Mouse (Mus musculus) small intestine, adult 2 months (tissue): ENCODE data around the gene Fosl1. TPM values are rescaled to one million over a fixed set of nuclear protein-coding genes. Genes with fewer than 3 reads are reported as not detected.

Source experiments
- H3K27ac ChIP-seq: fragments of 200-500 bp; 2 replicates; pipeline ENCODE4 v1.5.1; 2012; ENCODE audit warnings: low read depth, low read length, control low read depth, inconsistent platforms; ENCODE audit not compliant: insufficient read depth
- H3K27me3 ChIP-seq: fragments of 200-500 bp; 2 replicates; pipeline ENCODE4 v1.6.1; 2012; ENCODE audit warnings: mild to moderate bottlenecking, moderate library complexity, low read length, inconsistent platforms; ENCODE audit not compliant: control insufficient read depth, insufficient read depth
- H3K36me3 ChIP-seq: fragments of 200-500 bp; 2 replicates; pipeline ENCODE4 v1.6.1; 2012; ENCODE audit warnings: mild to moderate bottlenecking, low read length, control low read depth, inconsistent platforms; ENCODE audit not compliant: control insufficient read depth, insufficient read depth
- H3K4me1 ChIP-seq: fragments of 200-500 bp; 2 replicates; pipeline ENCODE4 v1.6.1; 2012; ENCODE audit warnings: low read length, inconsistent platforms, mixed read lengths; ENCODE audit not compliant: control insufficient read depth, insufficient read depth, insufficient read length
- H3K4me3 ChIP-seq: fragments of 200-500 bp; 2 replicates; pipeline ENCODE4 v1.5.1; 2012; ENCODE audit warnings: low read depth, mild to moderate bottlenecking, control low read depth, inconsistent platforms, low read length, moderate library complexity
- CTCF ChIP-seq: fragments of 200-500 bp; IDR thresholded peaks from 2 replicates; pipeline ENCODE4 v1.5.1; 2012; ENCODE audit warnings: low read depth, mild to moderate bottlenecking, control low read depth, inconsistent platforms, low read length, moderate library complexity, mixed read lengths; ENCODE audit not compliant: insufficient replicate concordance, insufficient read length; ENCODE audit errors: extremely low read depth
- POLR2A ChIP-seq: fragments of 200-500 bp; IDR thresholded peaks from 2 replicates; pipeline ENCODE4 v1.6.1; 2012; ENCODE audit warnings: low read depth, mild to moderate bottlenecking, control low read depth, inconsistent platforms, low read length, moderate library complexity
- WGBS: fragments of 180-500 bp; shearing (Covaris S2); methylation state at CpG from one replicate; pipeline ENCODE4 v1.1.7; 2018; 5-methylcytosine and 5-hydroxymethylcytosine counted together
- polyA plus RNA-seq: library from polyadenylated mRNA; depleted of rRNA; stranded (reverse); fragments of >200 nt; gene quantifications from 2 replicates; pipeline ENCODE4 v1.2.3, GENCODE M21; 2012; rRNA removed

The Fosl1 gene
- polyA plus RNA-seq, 1 experiment: 2.6 TPM

- peaks cover 8% of the 10 kb centered on the region; the same call in 1 of the 2 replicates for H3K4me1 ChIP-seq
- peak overlapping the region; percentile 98 for H3K27ac ChIP-seq
- no peak for TF ChIP-seq CTCF
- no peak for TF ChIP-seq POLR2A
- H3K4me3 ChIP-seq: no peak overlapping the region
- 46% methylated on average over 3 of the region's 3 CpGs for WGBS
- peaks cover 41% of the 10 kb centered on the region for H3K36me3 ChIP-seq
- no peaks in the 10 kb centered on the region for H3K27me3 ChIP-seq
Observed at GRCm38 (mm10) chr19:5494314-5494713, 47.0 kb downstream of the Fosl1 start.

GRCm38 (mm10) chr19:5495353-5496051, 48.2 kb downstream of the Fosl1 start:
- no peaks in the 10 kb centered on the region for H3K27me3 ChIP-seq
- no peak overlapping the region for H3K27ac ChIP-seq
- H3K4me1 ChIP-seq: peaks cover 10% of the 10 kb centered on the region; the same call in 1 of the 2 replicates
- no peak overlapping the region for H3K4me3 ChIP-seq
- WGBS: 78% methylated on average over 12 of the region's 12 CpGs
- H3K36me3 ChIP-seq: peaks cover 41% of the 10 kb centered on the region
- no peak for TF ChIP-seq CTCF
- no peak for TF ChIP-seq POLR2A

DNA sequence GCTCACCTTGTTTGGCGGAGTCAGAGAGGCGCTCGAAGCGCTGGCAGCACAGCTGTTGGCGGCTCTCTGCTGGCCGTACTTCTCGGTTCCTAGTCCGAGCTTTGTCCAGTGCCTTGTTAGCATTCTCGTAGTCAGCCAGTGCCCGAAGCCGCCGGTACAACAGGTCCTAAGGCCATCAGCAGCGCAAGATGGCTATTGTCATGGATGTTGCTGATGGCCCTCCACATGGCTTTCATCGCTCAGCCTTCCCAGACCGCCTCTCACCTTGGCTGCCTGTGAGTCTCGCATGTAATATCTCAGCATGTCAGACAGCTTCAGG, 48.7 kb downstream of the Fosl1 start:
- TF ChIP-seq CTCF: no peak
- no peak for TF ChIP-seq POLR2A
- Histone ChIP-seq H3K4me3 (no peak overlapping the region), H3K27ac (no peak overlapping the region), H3K27me3 (no peaks in the 10 kb centered on the region), H3K4me1 (peaks cover 13% of the 10 kb centered on the region; the same call in 1 of the 2 replicates), H3K36me3 (peaks cover 41% of the 10 kb centered on the region)
- WGBS: 81% methylated on average over 16 of the region's 16 CpGs

DNA sequence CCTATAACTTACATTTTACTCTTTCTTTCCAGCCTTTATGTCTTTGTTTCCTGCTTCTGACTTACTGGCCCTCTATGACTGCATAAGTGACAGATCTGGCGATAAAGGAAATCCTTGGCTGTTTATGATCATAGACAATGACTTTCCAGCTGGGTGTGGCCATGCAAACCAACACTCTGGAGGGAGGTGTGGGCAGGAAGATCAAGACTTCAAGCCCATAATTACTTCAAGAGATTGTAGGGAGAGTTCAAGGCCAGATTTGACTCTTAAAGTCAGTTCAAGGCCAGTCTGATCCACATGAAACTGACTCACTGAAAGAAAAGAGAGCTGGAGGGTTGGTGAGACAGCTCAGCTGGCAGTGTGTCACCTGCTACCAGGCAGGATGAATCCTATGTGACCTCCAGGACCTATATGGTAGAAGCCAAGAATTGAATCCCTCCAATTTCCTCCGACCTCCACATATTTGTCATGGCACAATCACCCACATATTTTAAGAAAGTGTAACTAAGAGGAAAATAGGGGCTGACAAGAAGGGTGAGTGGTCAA, 53.1 kb downstream of the Fosl1 start:
- TF ChIP-seq CTCF: no peak
- no peak for TF ChIP-seq POLR2A
- Histone ChIP-seq H3K27me3 (no peaks in the 10 kb centered on the region), H3K4me1 (peaks cover 6% of the 10 kb centered on the region; the same call in 1 of the 2 replicates), H3K27ac (peak overlapping the region; percentile 77), H3K36me3 (peaks cover 18% of the 10 kb centered on the region), H3K4me3 (no peak overlapping the region)
- 49% methylated on average over 2 of the region's 2 CpGs for WGBS

- TF ChIP-seq POLR2A (no peak), CTCF (no peak)
- no peaks in the 10 kb centered on the region for H3K36me3 ChIP-seq
Observed at GRCm38 (mm10) chr19:5503687-5504086, 56.3 kb downstream of the Fosl1 start, which contains the start of gene 1700020D05Rik. TSS of gene 1700020D05Rik (minus strand) at chr19:5503787.

More at GRCm38 (mm10) chr19:5503687-5504086, 56.3 kb downstream of the Fosl1 start, which contains the start of gene 1700020D05Rik:
- Histone ChIP-seq H3K4me3 (no peak within 1 kb of the TSS), H3K27ac (no peak within 1 kb of the TSS), H3K4me1 (peaks cover 6% of the 10 kb centered on the region; the same call in 1 of the 2 replicates), H3K27me3 (no peaks in the 10 kb centered on the region)
- 38% methylated on average over 17 of the region's 17 CpGs for WGBS

Other genes starting within 250 kb of the Fosl1 start
- gene Pacs1, start 174.4 kb upstream of the Fosl1 start, polyA plus RNA-seq: 5.9 and 8.9 TPM in 2 replicates
- gene Sf3b2, start 152.1 kb upstream of the Fosl1 start, polyA plus RNA-seq: 37.2 and 66.7 TPM in 2 replicates
- gene Gal3st3, start 149.2 kb upstream of the Fosl1 start, polyA plus RNA-seq: 0.04 TPM in 1 of 2 replicates, not detected in the other
- not detected in 2 replicates for gene Catsper1, start 111.8 kb upstream of the Fosl1 start, polyA plus RNA-seq
- 226 and 874 TPM in 2 replicates for gene Cst6, start 98.0 kb upstream of the Fosl1 start, polyA plus RNA-seq
- 11.8 and 27.0 TPM in 2 replicates for gene Eif1ad, start 80.8 kb upstream of the Fosl1 start, polyA plus RNA-seq
- 63.6 and 100 TPM in 2 replicates for gene Banf1, start 80.4 kb upstream of the Fosl1 start, polyA plus RNA-seq
- 7.3 and 27.7 TPM in 2 replicates for gene Sart1, start 58.8 kb upstream of the Fosl1 start, polyA plus RNA-seq
- 1.4 and 8.3 TPM in 2 replicates for gene Tsga10ip, start 45.0 kb upstream of the Fosl1 start, polyA plus RNA-seq
- gene Drap1, start 22.6 kb upstream of the Fosl1 start, polyA plus RNA-seq: 32.9 and 63.2 TPM in 2 replicates
- gene AI837181, start 22.4 kb upstream of the Fosl1 start, polyA plus RNA-seq: 41.8 and 76.3 TPM in 2 replicates
- gene Ccdc85b, start 10.3 kb downstream of the Fosl1 start, polyA plus RNA-seq: 3.3 and 4.4 TPM in 2 replicates
- gene Fibp, start 13.1 kb downstream of the Fosl1 start, polyA plus RNA-seq: 72.5 and 143 TPM in 2 replicates
- gene Ctsw, start 21.0 kb downstream of the Fosl1 start, polyA plus RNA-seq: 8.2 and 10.2 TPM in 2 replicates
- 22.4 and 26.5 TPM in 2 replicates for gene Efemp2, start 26.4 kb downstream of the Fosl1 start, polyA plus RNA-seq
- gene Mus81, start 40.9 kb downstream of the Fosl1 start, polyA plus RNA-seq: 19.9 and 29.1 TPM in 2 replicates
- gene Cfl1, start 42.9 kb downstream of the Fosl1 start, polyA plus RNA-seq: 320 and 703 TPM in 2 replicates
- 0.19 TPM in 1 of 2 replicates, not detected in the other for gene 1700020D05Rik, start 56.2 kb downstream of the Fosl1 start, polyA plus RNA-seq
- 1.7 and 3.2 TPM in 2 replicates for gene Snx32, start 63.0 kb downstream of the Fosl1 start, polyA plus RNA-seq
- gene Ovol1, start 113.1 kb downstream of the Fosl1 start, polyA plus RNA-seq: 28.5 and 55.3 TPM in 2 replicates
- gene Ap5b1, start 120.5 kb downstream of the Fosl1 start, polyA plus RNA-seq: 20.2 and 37.1 TPM in 2 replicates
- 47.0 and 68.0 TPM in 2 replicates for gene Rnaseh2c, start 154.3 kb downstream of the Fosl1 start, polyA plus RNA-seq
- 19.0 and 40.4 TPM in 2 replicates for gene Kat5, start 162.7 kb downstream of the Fosl1 start, polyA plus RNA-seq
- gene Rela, start 189.9 kb downstream of the Fosl1 start, polyA plus RNA-seq: 35.8 and 61.0 TPM in 2 replicates
- 35.1 and 54.0 TPM in 2 replicates for gene Sipa1, start 216.2 kb downstream of the Fosl1 start, polyA plus RNA-seq
- 65.8 and 169 TPM in 2 replicates for gene Map3k11, start 241.2 kb downstream of the Fosl1 start, polyA plus RNA-seq
- 85.4 and 150 TPM in 2 replicates for gene Pcnx3, start 241.4 kb downstream of the Fosl1 start, polyA plus RNA-seq